Mouse (Mus musculus) testis, adult 2 months (tissue): ENCODE results near the gene Ndufs5. TPM values are rescaled to one million over a fixed set of nuclear protein-coding genes. Genes with fewer than 3 reads are reported as not detected.

Source experiments
- H3K27ac ChIP-seq: fragments of 200-500 bp; 2 replicates; pipeline ENCODE4 v1.5.1; 2012; ENCODE audit warnings: low read depth, low read length; ENCODE audit not compliant: control insufficient read depth, insufficient read depth
- H3K27me3 ChIP-seq: fragments of 200-500 bp; 2 replicates; pipeline ENCODE4 v1.6.1; 2012; ENCODE audit warnings: mild to moderate bottlenecking, low read length, moderate library complexity; ENCODE audit not compliant: control insufficient read depth, insufficient read depth
- H3K36me3 ChIP-seq: fragments of 200-500 bp; 2 replicates; pipeline ENCODE4 v1.6.1; 2012; ENCODE audit warnings: mild to moderate bottlenecking, low read length; ENCODE audit not compliant: control insufficient read depth, insufficient read depth
- H3K4me1 ChIP-seq: fragments of 200-500 bp; 2 replicates; pipeline ENCODE4 v1.6.1; 2012; ENCODE audit warnings: low read length; ENCODE audit not compliant: control insufficient read depth, insufficient read depth
- H3K4me3 ChIP-seq: fragments of 200-500 bp; 2 replicates; pipeline ENCODE4 v1.5.1; 2012; ENCODE audit warnings: low read depth, mild to moderate bottlenecking, low read length, moderate library complexity, mixed read lengths; ENCODE audit not compliant: control insufficient read depth
- CTCF ChIP-seq: fragments of 200-500 bp; IDR thresholded peaks from 2 replicates; pipeline ENCODE4 v1.5.1; 2012; ENCODE audit warnings: low read depth, mild to moderate bottlenecking, inconsistent platforms, low read length, moderate library complexity; ENCODE audit not compliant: control insufficient read depth, insufficient read depth, insufficient replicate concordance
- POLR2A ChIP-seq: fragments of 200-500 bp; IDR thresholded peaks from 2 replicates; pipeline ENCODE4 v1.6.1; 2012; ENCODE audit warnings: low read depth, mild to moderate bottlenecking, inconsistent platforms, low read length, moderate library complexity; ENCODE audit not compliant: control insufficient read depth
- polyA plus RNA-seq: library from polyadenylated mRNA; depleted of rRNA; stranded (reverse); fragments of >200 nt; gene quantifications from 2 replicates; pipeline ENCODE4 v1.2.3, GENCODE M21; 2012

The Ndufs5 gene
- polyA plus RNA-seq, 1 experiment: 84.6 TPM

DNA sequence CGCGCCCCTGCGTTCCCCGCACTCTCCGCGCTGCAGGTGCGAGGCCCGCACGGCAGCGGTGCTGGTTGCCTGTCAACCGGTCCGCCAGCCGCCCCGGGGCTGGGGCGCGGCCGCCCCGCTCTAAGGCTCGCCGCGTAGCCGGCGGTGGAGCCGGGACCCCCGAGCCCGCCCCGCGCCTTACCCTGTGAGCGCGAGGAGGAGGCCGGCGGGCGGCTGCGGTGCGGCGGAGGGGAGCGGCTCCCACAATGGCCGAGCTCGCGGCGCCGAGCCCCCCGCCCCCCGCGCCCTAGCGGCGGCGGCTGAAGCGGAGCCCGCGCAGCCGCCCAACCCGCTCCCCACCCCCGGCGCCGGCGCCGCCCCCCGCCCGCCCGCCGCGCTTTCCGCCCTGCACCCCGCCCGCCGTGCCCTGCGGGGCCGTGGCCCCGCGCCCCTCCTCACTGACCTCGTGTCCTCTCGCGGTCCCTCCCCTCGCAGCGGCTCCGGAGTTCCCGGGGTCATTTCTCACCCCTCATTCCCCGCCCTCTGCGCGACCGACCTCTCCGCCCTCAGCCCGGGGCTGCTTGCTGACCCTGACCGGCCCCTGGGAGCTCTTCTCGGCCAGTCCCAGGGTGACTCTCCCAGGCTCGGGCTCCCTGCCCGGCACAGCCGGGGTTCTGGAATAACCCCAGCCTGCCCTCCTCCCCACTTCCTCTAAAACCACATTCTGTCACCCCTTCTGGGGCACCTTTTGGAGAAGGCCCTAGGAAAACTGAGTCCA, 30.8 kb downstream of the Ndufs5 start:
- H3K4me1 ChIP-seq: peaks cover 17% of the 10 kb centered on the region
- no peak overlapping the region; the same call in 1 of the 2 replicates for H3K27ac ChIP-seq
- peak overlapping the region; percentile 75 for H3K4me3 ChIP-seq
- no peak for TF ChIP-seq POLR2A
- no peak for TF ChIP-seq CTCF
- no peaks in the 10 kb centered on the region for H3K36me3 ChIP-seq
- H3K27me3 ChIP-seq: no peaks in the 10 kb centered on the region

DNA sequence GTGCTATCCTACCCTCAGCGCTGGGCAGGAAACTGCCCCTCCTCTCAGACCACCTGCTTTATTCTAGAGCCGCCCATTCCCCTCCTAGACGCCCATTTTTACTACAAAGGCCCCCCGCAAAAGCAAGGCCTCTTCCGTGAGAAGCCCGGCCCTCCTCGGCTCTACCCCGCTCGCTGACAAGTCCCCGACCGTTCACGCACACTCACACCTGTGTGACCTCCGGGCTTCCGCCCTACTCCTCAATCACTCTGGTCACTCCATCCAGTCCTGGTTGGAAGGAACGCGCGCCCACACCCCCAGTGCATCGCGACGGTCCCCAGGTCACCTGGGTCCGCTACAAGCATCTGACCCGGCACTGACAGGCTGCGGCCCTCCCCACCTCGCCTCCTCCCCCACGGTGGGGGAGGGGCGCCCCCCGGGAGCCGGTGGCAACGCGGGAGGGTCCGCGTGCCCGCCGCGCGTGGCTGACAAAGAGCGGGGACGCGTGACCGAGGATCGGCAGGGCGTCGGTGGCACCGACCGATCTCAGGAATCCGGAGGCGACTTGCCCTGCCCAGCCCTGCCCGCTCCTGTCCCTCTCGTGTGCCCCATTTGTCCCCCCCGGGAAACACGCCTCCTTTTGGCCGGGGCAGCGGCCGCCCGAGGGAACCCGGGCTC, 31.5 kb downstream of the Ndufs5 start:
- TF ChIP-seq POLR2A (no peak), CTCF (no peak)
- H3K4me1 ChIP-seq: peaks cover 17% of the 10 kb centered on the region
- H3K27ac ChIP-seq: no peak overlapping the region
- H3K27me3 ChIP-seq: no peaks in the 10 kb centered on the region
- no peaks in the 10 kb centered on the region for H3K36me3 ChIP-seq
- peak overlapping the region; percentile 75 for H3K4me3 ChIP-seq

DNA sequence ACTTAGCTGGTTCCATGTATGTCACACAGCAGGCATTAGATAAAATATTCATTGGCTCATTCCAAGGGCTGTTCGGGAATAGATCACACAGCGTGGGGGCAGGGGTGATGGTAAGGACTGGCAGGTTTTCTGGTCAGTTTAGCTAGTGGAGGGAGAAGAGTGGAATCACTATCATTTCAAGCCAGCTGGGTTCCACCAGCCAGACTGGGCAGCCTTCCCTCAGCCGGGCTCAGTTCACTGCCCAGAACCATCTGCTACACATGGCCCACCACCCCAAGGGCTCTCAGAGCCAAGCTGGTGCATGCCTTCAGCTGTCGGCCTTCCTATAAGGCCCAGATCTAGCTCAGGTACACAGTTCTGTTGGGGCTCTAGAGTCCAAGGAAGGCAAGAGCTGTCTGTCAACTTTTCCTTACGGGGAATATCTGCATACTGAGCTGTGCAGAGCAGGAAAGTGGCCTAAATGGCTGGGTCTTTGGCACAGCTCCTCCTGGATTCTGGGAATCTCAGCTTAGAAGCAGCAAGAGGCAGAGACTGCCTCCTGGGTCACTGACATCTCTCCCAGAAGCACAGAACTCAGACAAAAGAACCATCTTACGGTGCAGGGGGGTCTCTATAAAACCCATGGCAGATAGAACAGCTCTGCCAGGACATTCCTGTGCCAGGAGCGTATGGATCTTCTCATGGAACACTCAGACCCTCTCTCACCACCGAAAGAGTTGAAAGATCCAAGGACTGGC, 32.3 kb downstream of the Ndufs5 start:
- Histone ChIP-seq H3K4me1 (peaks cover 19% of the 10 kb centered on the region), H3K27ac (no peak overlapping the region), H3K27me3 (no peaks in the 10 kb centered on the region), H3K4me3 (peak overlapping the region; percentile 75; the same call in 1 of the 2 replicates), H3K36me3 (no peaks in the 10 kb centered on the region)
- no peak for TF ChIP-seq CTCF
- no peak for TF ChIP-seq POLR2A

DNA sequence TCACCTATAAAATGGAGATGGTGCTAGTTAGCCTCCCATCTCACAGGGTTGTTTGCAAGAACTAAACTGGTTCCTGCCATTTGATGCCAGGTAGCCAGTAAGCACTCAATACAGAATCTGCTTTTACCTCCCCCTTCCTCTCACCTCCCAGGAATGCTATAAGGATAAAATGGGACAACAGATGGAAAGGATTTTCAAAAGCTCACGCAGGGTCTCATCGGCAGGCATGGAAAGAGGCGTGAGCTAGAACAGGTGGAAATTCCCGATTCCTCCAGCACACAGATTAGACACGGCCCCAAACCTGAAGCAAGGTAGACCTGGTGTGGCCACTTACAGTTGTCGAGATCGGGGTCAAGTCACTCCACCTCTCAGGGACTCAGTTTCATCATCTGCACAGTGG, 33.0 kb downstream of the Ndufs5 start:
- TF ChIP-seq POLR2A: no peak
- no peak for TF ChIP-seq CTCF
- H3K4me1 ChIP-seq: peaks cover 18% of the 10 kb centered on the region
- H3K27me3 ChIP-seq: no peaks in the 10 kb centered on the region
- no peaks in the 10 kb centered on the region for H3K36me3 ChIP-seq
- no peak overlapping the region for H3K4me3 ChIP-seq
- H3K27ac ChIP-seq: no peak overlapping the region

DNA sequence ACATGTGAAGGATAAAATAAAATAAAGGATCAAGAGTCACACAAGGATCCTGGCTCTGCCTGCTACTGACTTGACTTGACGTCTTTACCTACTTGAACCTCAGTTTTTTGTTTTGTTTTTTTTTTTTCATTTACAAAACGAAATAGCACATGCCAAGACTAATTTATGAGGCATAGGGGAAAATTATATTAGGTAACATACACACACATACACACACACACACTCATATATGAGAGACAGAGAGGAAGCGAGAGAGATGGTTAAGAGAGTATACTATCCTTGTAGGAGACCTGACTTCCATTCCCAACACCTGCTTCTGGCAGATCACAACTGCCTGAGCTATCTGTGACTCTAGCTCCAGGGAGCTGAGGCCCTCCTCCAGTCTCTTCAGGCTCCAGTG, 33.7 kb downstream of the Ndufs5 start, which contains the start of gene Macf1:
Gene Macf1, minus strand, starts transcription at position 101 of the 400 bp plus-strand sequence.
- H3K36me3 ChIP-seq: no peaks in the 10 kb centered on the region
- H3K27me3 ChIP-seq: no peaks in the 10 kb centered on the region
- no peak within 1 kb of the TSS for H3K4me3 ChIP-seq
- TF ChIP-seq CTCF (no peak), POLR2A (no peak)
- H3K4me1 ChIP-seq: peaks cover 18% of the 10 kb centered on the region
- no peak within 1 kb of the TSS for H3K27ac ChIP-seq

DNA sequence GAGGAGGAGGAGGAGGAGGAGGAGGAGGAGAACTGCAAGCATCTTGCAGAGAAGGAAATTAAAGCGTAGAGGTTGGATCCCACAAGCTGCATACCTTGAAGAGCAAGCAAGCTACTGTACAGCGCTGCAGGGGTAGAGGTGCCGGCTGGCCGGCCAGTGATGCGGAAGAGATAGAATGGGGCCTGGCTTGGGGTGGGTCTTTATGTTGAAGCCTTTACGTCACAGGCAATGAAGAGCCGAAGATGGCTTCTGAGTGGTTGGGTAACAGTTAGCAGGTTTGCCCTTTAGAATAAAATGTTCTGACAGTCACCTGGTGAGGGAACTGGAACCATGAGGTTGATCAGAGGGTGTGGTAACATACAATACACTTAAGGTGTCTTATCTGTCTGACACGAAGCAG, 35.7 kb downstream of the Ndufs5 start:
- no peak overlapping the region for H3K27ac ChIP-seq
- H3K36me3 ChIP-seq: no peaks in the 10 kb centered on the region
- no peak for TF ChIP-seq POLR2A
- TF ChIP-seq CTCF: no peak
- H3K4me1 ChIP-seq: peaks cover 14% of the 10 kb centered on the region
- no peak overlapping the region for H3K4me3 ChIP-seq
- no peaks in the 10 kb centered on the region for H3K27me3 ChIP-seq

DNA sequence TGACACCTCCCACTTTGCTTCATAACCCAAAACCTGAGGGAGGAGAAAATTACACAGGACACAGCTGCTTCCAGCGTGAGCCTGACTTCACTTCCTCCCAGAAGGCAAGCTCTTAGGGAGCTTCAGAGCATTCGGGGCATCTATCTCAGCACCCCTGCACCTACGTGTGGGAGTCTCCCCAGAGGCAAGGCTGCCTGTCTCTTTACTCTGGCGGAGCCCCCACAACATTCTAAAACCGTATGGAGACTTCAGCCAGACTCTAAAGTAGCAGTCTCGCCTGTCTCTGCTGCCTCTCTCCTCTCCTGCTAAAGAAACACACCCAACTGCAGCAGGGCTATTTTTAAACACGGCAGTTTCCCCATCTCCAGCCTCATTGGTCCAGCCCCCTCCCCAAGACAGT, 37.0 kb downstream of the Ndufs5 start:
- TF ChIP-seq CTCF (no peak), POLR2A (no peak)
- Histone ChIP-seq H3K27ac (no peak overlapping the region), H3K27me3 (no peaks in the 10 kb centered on the region), H3K4me3 (no peak overlapping the region), H3K4me1 (peaks cover 4% of the 10 kb centered on the region), H3K36me3 (no peaks in the 10 kb centered on the region)
